Mouse (Mus musculus): ENCODE measurements around the gene Chrm4.

Chrm4 gene

GRCm38 (mm10) chr2:91964610-91965204 is 37.7 kb downstream of the Chrm4 start:
- DNase-seq: peak; percentile 40

- peak; percentile 57 for DNase-seq
Measured at GRCm38 (mm10) chr2:91965417-91965816, 38.4 kb downstream of the Chrm4 start.

GRCm38 (mm10) chr2:91966367-91966766 is 39.3 kb downstream of the Chrm4 start:
- no peak for DNase-seq

- DNase-seq: peak; percentile 41
Measured at GRCm38 (mm10) chr2:91967962-91968361, 40.9 kb downstream of the Chrm4 start.

- peak; percentile 90 for DNase-seq
Measured at GRCm38 (mm10) chr2:91971231-91972097, 44.4 kb downstream of the Chrm4 start.

GRCm38 (mm10) chr2:91972121-91972566 is 45.1 kb downstream of the Chrm4 start:
- no peak for DNase-seq

GRCm38 (mm10) chr2:91973416-91974135 is 46.5 kb downstream of the Chrm4 start:
- DNase-seq: no peak

GRCm38 (mm10) chr2:91975581-91976541 is 48.8 kb downstream of the Chrm4 start, which contains the start of gene Dgkz:
Gene Dgkz, minus strand, starts transcription at chr2:91975864.
- DNase-seq: peak; percentile 62

- no peak for DNase-seq
Measured at GRCm38 (mm10) chr2:91977960-91978359, 50.9 kb downstream of the Chrm4 start.

Measured in cerebellum, adult 9-11 months (tissue).